Comparison of ENCODE assay signal across 11 mouse cellular contexts in genomic region chr11:121519131-121519530, GRCm38 (mm10). TPM values are rescaled to one million over a fixed set of nuclear protein-coding genes. Genes with fewer than 3 reads are reported as not detected.
DNase-seq lines count a peak whose midpoint lies in the region; ATAC-seq and TF ChIP-seq lines count a peak whose summit lies in the region.
"Had no signal": no experiment of that assay in that cellular context is flagged by ENCODE, and none has a peak within 500 bp of the region (broad histone marks: within the 10 kb centered on the region; RNA-seq: fewer than 3 reads in every experiment).

TSS of gene Zfp750 (minus strand) at chr11:121519333.

- no peak for ATAC-seq in heart, embryonic 13.5 days (ENCODE audit: extremely low read depth, insufficient number of reproducible peaks, low FRiP score, low TSS enrichment)
- no peak for ATAC-seq in liver, postnatal 0 days
- ATAC-seq in erythroblast, adult 5-6 weeks (replicated peaks; ENCODE audit: low FRiP score, poor library complexity, severe bottlenecking): no peak
- no peak for ATAC-seq in hindbrain, postnatal 0 days
- ATAC-seq: inflammation-experienced regulatory T-cells, adult 6 months had no signal

- DNase-seq in heart, postnatal 10 days: no peak
- peak; percentile 76 for DNase-seq in ES-CJ7 (ENCODE audit: low read depth, low spot score)
- DNase-seq in gonadal fat pad, adult 2 months (ENCODE audit: low read depth): peak; percentile 41
- DNase-seq in liver, postnatal 0 days: peak; percentile 47
- no peak for DNase-seq in cerebellum, postnatal 36 days
- DNase-seq in hindbrain, postnatal 0 days (ENCODE audit: low spot score): no peak

- peak within 1 kb of the TSS; percentile 4; the same call in 1 of the 2 replicates for H3K4me2 ChIP-seq in heart, embryonic 13.5 days
- H3K4me2 ChIP-seq in liver, postnatal 0 days (ENCODE audit: low read depth, low read length): peak within 1 kb of the TSS; percentile 49
- no peak within 1 kb of the TSS for H3K4me2 ChIP-seq in hindbrain, postnatal 0 days (ENCODE audit: low read depth, low read length)
- H3K4me2 ChIP-seq: forebrain, embryonic 12.5 days had no signal

- peaks cover 18% of the 10 kb centered on the region for H3K4me1 ChIP-seq in heart, embryonic 13.5 days
- H3K4me1 ChIP-seq in liver, postnatal 0 days (ENCODE audit: insufficient read depth): peaks cover 25% of the 10 kb centered on the region
- no peaks in the 10 kb centered on the region for H3K4me1 ChIP-seq in hindbrain, postnatal 0 days (ENCODE audit: insufficient read depth, low read length)

- intact Hi-C loops in heart, postnatal 10 days (cut with DNase I): no loop called here

- no peak within 1 kb of the TSS for H3K4me3 ChIP-seq in heart, embryonic 13.5 days
- H3K4me3 ChIP-seq in liver, postnatal 0 days (ENCODE audit: low read depth, low read length): peak within 1 kb of the TSS; percentile 17
- H3K4me3 ChIP-seq in hindbrain, postnatal 0 days (ENCODE audit: low read length): no peak within 1 kb of the TSS
- H3K4me3 ChIP-seq: forebrain, embryonic 12.5 days had no signal

- no peak within 1 kb of the TSS for H3K9ac ChIP-seq in heart, embryonic 13.5 days
- H3K9ac ChIP-seq in liver, postnatal 0 days (replicated peaks): peak within 1 kb of the TSS; percentile 43
- H3K9ac ChIP-seq in hindbrain, postnatal 0 days (replicated peaks; ENCODE audit: low read length): no peak within 1 kb of the TSS
- H3K9ac ChIP-seq: forebrain, embryonic 12.5 days had no signal

- H3K27ac ChIP-seq in heart, embryonic 13.5 days (replicated peaks): no peak within 1 kb of the TSS
- H3K27ac ChIP-seq in liver, postnatal 0 days (ENCODE audit: low read depth): peak within 1 kb of the TSS; percentile 94
- no peak within 1 kb of the TSS for H3K27ac ChIP-seq in hindbrain, postnatal 0 days

- no peaks in the 10 kb centered on the region for H3K36me3 ChIP-seq in heart, embryonic 13.5 days
- H3K36me3 ChIP-seq in liver, postnatal 0 days (replicated peaks; ENCODE audit: insufficient read depth, low read length): no peaks in the 10 kb centered on the region; the same call in 1 of the 2 replicates
- H3K36me3 ChIP-seq in hindbrain, postnatal 0 days (ENCODE audit: insufficient read depth, low read length): no peaks in the 10 kb centered on the region
- H3K36me3 ChIP-seq: forebrain, embryonic 12.5 days had no signal

- H3K9me3 ChIP-seq in heart, embryonic 13.5 days: no peaks in the 10 kb centered on the region
- no peaks in the 10 kb centered on the region for H3K9me3 ChIP-seq in liver, postnatal 0 days (ENCODE audit: low read length)
- no peaks in the 10 kb centered on the region for H3K9me3 ChIP-seq in hindbrain, postnatal 0 days (ENCODE audit: low read length)
- H3K9me3 ChIP-seq: forebrain, embryonic 12.5 days had no signal

- no peak for TF ChIP-seq CTCF in liver, postnatal 0 days (IDR thresholded peaks at IDR 0.05; ENCODE audit: low read depth)
- TF ChIP-seq CTCF in hindbrain, postnatal 0 days (IDR thresholded peaks at IDR 0.05; ENCODE audit: low read depth): no peak

- H3K27me3 ChIP-seq in heart, embryonic 13.5 days (replicated peaks): no peaks in the 10 kb centered on the region
- H3K27me3 ChIP-seq in liver, postnatal 0 days (ENCODE audit: insufficient read depth, low read length): no peaks in the 10 kb centered on the region
- no peaks in the 10 kb centered on the region for H3K27me3 ChIP-seq in hindbrain, postnatal 0 days (ENCODE audit: insufficient read depth, low read length)
- H3K27me3 ChIP-seq: forebrain, embryonic 12.5 days had no signal

- no peak for TF ChIP-seq EP300 in liver, postnatal 0 days (IDR thresholded peaks at IDR 0.05; ENCODE audit: low read depth)

- WGBS in heart, embryonic 13.5 days: 46% methylated on average over 10 of the region's 10 CpGs
- WGBS in liver, postnatal 0 days (ENCODE audit: insufficient replicate concordance): 59% methylated on average over 10 of the region's 10 CpGs
- WGBS in hindbrain, postnatal 0 days: 57% methylated on average over 10 of the region's 10 CpGs

RNA-seq across cellular contexts. Expression of gene Zfp750, which starts in this region (rescaled TPM):
- 0.05 and 0.37 TPM in 2 replicates for polyA plus RNA-seq in heart, embryonic 13.5 days (2015; fragmentation: Nextera tagmentation; extraction: Ambion mirVana)
- total RNA-seq in heart, postnatal 10 days (2021): under 1 TPM in 1 of 2 experiments, not detected in 1; 0.07 TPM
- polyA plus RNA-seq in gonadal fat pad, adult 2 months (2012; rRNA removed): 6.7 and 13.2 TPM in 2 replicates
- 2.5 TPM in 2 replicates for polyA plus RNA-seq in liver, postnatal 0 days (2015; fragmentation: Nextera tagmentation; extraction: Ambion mirVana)
- not detected in 2 replicates for total RNA-seq in erythroblast, adult 5-6 weeks (2015; ENCODE audit: low replicate concordance)
- 0.17 and 1.3 TPM in 2 replicates for total RNA-seq in erythroblast, adult 5-6 weeks (2017; ENCODE audit: low replicate concordance)
- total RNA-seq in hindbrain, postnatal 0 days (2014; rRNA removed): 0.05 TPM in 1 of 2 replicates, not detected in the other
- polyA plus RNA-seq in hindbrain, postnatal 0 days (2015; fragmentation: Nextera tagmentation; extraction: Ambion mirVana): 0.18 and 0.21 TPM in 2 replicates
- polyA plus RNA-seq: small intestine, adult 2 months had no signal

Comparison
In these comparisons a context has a peak if more than half of its experiments do, and no peak if none do; other contexts are left out.
1. DNase-seq: peak in ES-CJ7 (single experiment), gonadal fat pad, adult 2 months (single experiment) and liver, postnatal 0 days (single experiment); none in heart, postnatal 10 days (0 of 2), cerebellum, postnatal 36 days (0 of 2) and hindbrain, postnatal 0 days (single experiment).